Mouse (Mus musculus) erythroblast, embryonic 14.5 days (primary cell): Measurements from ENCODE around the gene Gm11595.

Experiments
- GATA1 ChIP-seq: IDR thresholded peaks from 2 replicates; pipeline ENCODE4 v1.6.1; 2012; ENCODE audit warnings: low read length, inconsistent platforms, mixed read lengths
- TAL1 ChIP-seq: IDR thresholded peaks from 3 replicates; pipeline ENCODE4 v1.6.1; 2012; ENCODE audit warnings: low read length, inconsistent platforms, mixed read lengths

GRCm38 (mm10) chr11:99724061-99724460 lies 48.7 kb downstream of the Gm11595 start:
- TF ChIP-seq GATA1 (no peak), TAL1 (no peak)
